Mouse (Mus musculus): Measurements from ENCODE around the gene Fam163b.

The Fam163b gene

GRCm38 (mm10) chr2:27141950-27142693 is at the start of gene Fam163b:
Gene Fam163b (minus strand): TSS chr2:27142491.
- in situ Hi-C loops (cut with MboI, MseI) = no loop called here

GRCm38 (mm10) chr2:27189994-27190393 is 47.7 kb upstream of the Fam163b start:
- in situ Hi-C loops (cut with MboI, MseI) = no loop called here

GRCm38 (mm10) chr2:27187531-27187930 is 45.2 kb upstream of the Fam163b start:
- in situ Hi-C loops (cut with MboI, MseI) = no loop called here

GRCm38 (mm10) chr2:27183734-27184133 is 41.4 kb upstream of the Fam163b start:
- in situ Hi-C loops (cut with MboI, MseI) = no loop called here

GRCm38 (mm10) chr2:27181907-27182306 is 39.6 kb upstream of the Fam163b start:
- in situ Hi-C loops (cut with MboI, MseI) = no loop called here

GRCm38 (mm10) chr2:27179101-27179500 is 36.8 kb upstream of the Fam163b start:
- in situ Hi-C loops (cut with MboI, MseI) = no loop called here

GRCm38 (mm10) chr2:27175696-27176267 is 33.5 kb upstream of the Fam163b start:
- in situ Hi-C loops (cut with MboI, MseI) = no loop called here

- in situ Hi-C loops (cut with MboI, MseI) = no loop called here
These were observed 32.0 kb upstream of the Fam163b start for GRCm38 (mm10) chr2:27174242-27174641.

- in situ Hi-C loops (cut with MboI, MseI) = no loop called here
These were observed 24.7 kb upstream of the Fam163b start for GRCm38 (mm10) chr2:27166999-27167398.

- in situ Hi-C loops (cut with MboI, MseI) = no loop called here
These were observed 23.8 kb upstream of the Fam163b start for GRCm38 (mm10) chr2:27166074-27166473.

GRCm38 (mm10) chr2:27164796-27165590 is 22.7 kb upstream of the Fam163b start, which contains the start of gene Dbh:
Gene Dbh (plus strand): TSS chr2:27165233.
- in situ Hi-C loops (cut with MboI, MseI) = no loop called here

GRCm38 (mm10) chr2:27163851-27164250 is 21.6 kb upstream of the Fam163b start:
- in situ Hi-C loops (cut with MboI, MseI) = no loop called here

GRCm38 (mm10) chr2:27162656-27163055 is 20.4 kb upstream of the Fam163b start:
- in situ Hi-C loops (cut with MboI, MseI) = no loop called here

GRCm38 (mm10) chr2:27161526-27161925 is 19.2 kb upstream of the Fam163b start:
- in situ Hi-C loops (cut with MboI, MseI) = no loop called here

- in situ Hi-C loops (cut with MboI, MseI) = no loop called here
These were observed 14.3 kb upstream of the Fam163b start for GRCm38 (mm10) chr2:27156596-27156995.

- in situ Hi-C loops (cut with MboI, MseI) = no loop called here
These were observed 12.3 kb upstream of the Fam163b start for GRCm38 (mm10) chr2:27154466-27155185.

GRCm38 (mm10) chr2:27149457-27149856 is 7.2 kb upstream of the Fam163b start:
- in situ Hi-C loops (cut with MboI, MseI) = no loop called here

- in situ Hi-C loops (cut with MboI, MseI) = no loop called here
These were observed 4.5 kb upstream of the Fam163b start for GRCm38 (mm10) chr2:27146840-27147239.

GRCm38 (mm10) chr2:27144957-27145356 is 2.7 kb upstream of the Fam163b start:
- in situ Hi-C loops (cut with MboI, MseI) = no loop called here

- in situ Hi-C loops (cut with MboI, MseI) = no loop called here
These were observed 3.9 kb downstream of the Fam163b start for GRCm38 (mm10) chr2:27138356-27138755.

GRCm38 (mm10) chr2:27136789-27137188 is 5.5 kb downstream of the Fam163b start:
- in situ Hi-C loops (cut with MboI, MseI) = no loop called here

- in situ Hi-C loops (cut with MboI, MseI) = no loop called here
These were observed 6.0 kb downstream of the Fam163b start for GRCm38 (mm10) chr2:27136336-27136735.

Measured in T-helper 1 cell (primary cell).